Mouse (Mus musculus): ENCODE measurements around the gene Crocc2. TPM values are rescaled to one million over a fixed set of nuclear protein-coding genes. Genes with fewer than 3 reads are reported as not detected.

Gene Crocc2
- polyA plus RNA-seq, 2 experiments, result 0.02 TPM; not detected in 1

GRCm38 (mm10) chr1:93229626-93230025, 61.1 kb downstream of the Crocc2 start:
- WGBS (ENCODE audit: insufficient replicate concordance), result 51% methylated on average over 4 of the region's 4 CpGs
- no peaks in the 10 kb centered on the region for H3K36me3 ChIP-seq (replicated peaks; ENCODE audit: control insufficient read depth, insufficient read depth, low read depth)
- no peak overlapping the region for H3K4me3 ChIP-seq (ENCODE audit: insufficient read depth in 1 of 2, low read depth in 2 of 2, low read length in 2 of 2)
- TF ChIP-seq EP300 (IDR thresholded peaks at IDR 0.05; ENCODE audit: low read depth) (no peak), CTCF (IDR thresholded peaks at IDR 0.05; ENCODE audit: low read depth) (no peak)
- peaks cover 2% of the 10 kb centered on the region; the same call in 1 of the 2 replicates for H3K27me3 ChIP-seq (ENCODE audit: control insufficient read depth, insufficient read depth, low read length)
- H3K9ac ChIP-seq (replicated peaks), result no peak overlapping the region
- no peaks in the 10 kb centered on the region for H3K4me1 ChIP-seq (replicated peaks; ENCODE audit: control insufficient read depth in 2 of 2, insufficient read depth in 2 of 2, low read length in 1 of 2)
- H3K9me3 ChIP-seq (ENCODE audit: control insufficient read depth, low read length), result no peaks in the 10 kb centered on the region
- no peak for DNase-seq (ENCODE audit: low read depth in 3 of 3, low spot score in 3 of 3)
- no peak overlapping the region for H3K4me2 ChIP-seq (ENCODE audit: low read depth)
- H3K27ac ChIP-seq, result no peak overlapping the region
- ATAC-seq (ENCODE audit: insufficient read depth), result no peak

GRCm38 (mm10) chr1:93235576-93236544, 67.3 kb downstream of the Crocc2 start, which contains the start of gene Sned1:
Sned1 (plus strand) TSS chr1:93235841.
- DNase-seq (ENCODE audit: low read depth in 3 of 3, low spot score in 3 of 3) (peak; percentile 16 to 30 (median 23)), ATAC-seq (ENCODE audit: insufficient read depth) (peak; percentile 70)
- no peaks in the 10 kb centered on the region for H3K36me3 ChIP-seq (replicated peaks; ENCODE audit: control insufficient read depth, insufficient read depth, low read depth)
- peaks cover 29% of the 10 kb centered on the region for H3K27me3 ChIP-seq (ENCODE audit: control insufficient read depth, insufficient read depth, low read length)
- H3K9ac ChIP-seq (replicated peaks), result no peak within 1 kb of the TSS
- H3K4me2 ChIP-seq (ENCODE audit: low read depth), result peak within 1 kb of the TSS; percentile 65
- under 1% methylated on average over 100 of the region's 100 CpGs for WGBS (ENCODE audit: insufficient replicate concordance)
- no peaks in the 10 kb centered on the region for H3K4me1 ChIP-seq (replicated peaks; ENCODE audit: control insufficient read depth in 2 of 2, insufficient read depth in 2 of 2, low read length in 1 of 2)
- H3K4me3 ChIP-seq (ENCODE audit: insufficient read depth in 1 of 2, low read depth in 2 of 2, low read length in 2 of 2), result peak within 1 kb of the TSS; percentile 28 to 47
- H3K9me3 ChIP-seq (ENCODE audit: control insufficient read depth, low read length), result no peaks in the 10 kb centered on the region
- TF ChIP-seq CTCF (IDR thresholded peaks at IDR 0.05; ENCODE audit: low read depth) (no peak), EP300 (IDR thresholded peaks at IDR 0.05; ENCODE audit: low read depth) (no peak)
- no peak within 1 kb of the TSS for H3K27ac ChIP-seq

GRCm38 (mm10) chr1:93236545-93236924, 68.0 kb downstream of the Crocc2 start:
- WGBS (ENCODE audit: insufficient replicate concordance), result 16% methylated on average over 3 of the region's 3 CpGs
- DNase-seq (ENCODE audit: low read depth in 3 of 3, low spot score in 3 of 3) (no peak), ATAC-seq (ENCODE audit: insufficient read depth) (no peak)
- H3K9me3 ChIP-seq (ENCODE audit: control insufficient read depth, low read length), result no peaks in the 10 kb centered on the region
- TF ChIP-seq CTCF (IDR thresholded peaks at IDR 0.05; ENCODE audit: low read depth), result peak; percentile 40; the same call in 1 of the 2 replicates
- no peak for TF ChIP-seq EP300 (IDR thresholded peaks at IDR 0.05; ENCODE audit: low read depth)
- no peak overlapping the region for H3K27ac ChIP-seq
- no peak overlapping the region for H3K9ac ChIP-seq (replicated peaks)
- peak overlapping the region in 1 of 2 experiments; percentile 47; a peak in 2 of 4 replicates for H3K4me3 ChIP-seq (ENCODE audit: insufficient read depth in 1 of 2, low read depth in 2 of 2, low read length in 2 of 2)
- peaks cover 29% of the 10 kb centered on the region for H3K27me3 ChIP-seq (ENCODE audit: control insufficient read depth, insufficient read depth, low read length)
- no peaks in the 10 kb centered on the region for H3K4me1 ChIP-seq (replicated peaks; ENCODE audit: control insufficient read depth in 2 of 2, insufficient read depth in 2 of 2, low read length in 1 of 2)
- H3K36me3 ChIP-seq (replicated peaks; ENCODE audit: control insufficient read depth, insufficient read depth, low read depth), result no peaks in the 10 kb centered on the region
- peak overlapping the region; percentile 65 for H3K4me2 ChIP-seq (ENCODE audit: low read depth)

GRCm38 (mm10) chr1:93237676-93238075, 69.2 kb downstream of the Crocc2 start:
- TF ChIP-seq CTCF (IDR thresholded peaks at IDR 0.05; ENCODE audit: low read depth), result no peak
- TF ChIP-seq EP300 (IDR thresholded peaks at IDR 0.05; ENCODE audit: low read depth), result no peak
- no peak for ATAC-seq (ENCODE audit: insufficient read depth)
- no peak overlapping the region for H3K9ac ChIP-seq (replicated peaks)

GRCm38 (mm10) chr1:93238201-93238600, 69.7 kb downstream of the Crocc2 start:
- Histone ChIP-seq H3K27me3 (ENCODE audit: control insufficient read depth, insufficient read depth, low read length) (peaks cover 29% of the 10 kb centered on the region), H3K4me3 (ENCODE audit: insufficient read depth in 1 of 2, low read depth in 2 of 2, low read length in 2 of 2) (no peak overlapping the region), H3K27ac (no peak overlapping the region), H3K4me1 (replicated peaks; ENCODE audit: control insufficient read depth in 2 of 2, insufficient read depth in 2 of 2, low read length in 1 of 2) (no peaks in the 10 kb centered on the region), H3K4me2 (ENCODE audit: low read depth) (no peak overlapping the region), H3K9ac (replicated peaks) (no peak overlapping the region), H3K36me3 (replicated peaks; ENCODE audit: control insufficient read depth, insufficient read depth, low read depth) (no peaks in the 10 kb centered on the region), H3K9me3 (ENCODE audit: control insufficient read depth, low read length) (no peaks in the 10 kb centered on the region)
- TF ChIP-seq EP300 (IDR thresholded peaks at IDR 0.05; ENCODE audit: low read depth) (no peak), CTCF (IDR thresholded peaks at IDR 0.05; ENCODE audit: low read depth) (0 out of 2 replicates have a peak, but pooled peaks have one; percentile 30)
- 33% methylated on average over 4 of the region's 4 CpGs for WGBS (ENCODE audit: insufficient replicate concordance)
- DNase-seq (ENCODE audit: low read depth in 3 of 3, low spot score in 3 of 3) (no peak), ATAC-seq (ENCODE audit: insufficient read depth) (no peak)

More at GRCm38 (mm10) chr1:93237676-93238075, 69.2 kb downstream of the Crocc2 start:
- no peaks in the 10 kb centered on the region for H3K9me3 ChIP-seq (ENCODE audit: control insufficient read depth, low read length)
- no peaks in the 10 kb centered on the region for H3K4me1 ChIP-seq (replicated peaks; ENCODE audit: control insufficient read depth in 2 of 2, insufficient read depth in 2 of 2, low read length in 1 of 2)
- H3K27ac ChIP-seq, result no peak overlapping the region
- H3K36me3 ChIP-seq (replicated peaks; ENCODE audit: control insufficient read depth, insufficient read depth, low read depth), result no peaks in the 10 kb centered on the region
- H3K4me2 ChIP-seq (ENCODE audit: low read depth), result no peak overlapping the region
- 72% methylated on average over 10 of the region's 10 CpGs for WGBS (ENCODE audit: insufficient replicate concordance)
- no peak overlapping the region for H3K4me3 ChIP-seq (ENCODE audit: insufficient read depth in 1 of 2, low read depth in 2 of 2, low read length in 2 of 2)
- no peak for DNase-seq (ENCODE audit: low read depth in 3 of 3, low spot score in 3 of 3)
- H3K27me3 ChIP-seq (ENCODE audit: control insufficient read depth, insufficient read depth, low read length), result peaks cover 29% of the 10 kb centered on the region
